Mouse (Mus musculus) left cerebral cortex, postnatal 4 days (tissue): ENCODE measurements at regions not wholly inside any gene's neighbourhood (a gene's known extent, or its start where the extent isn't known, plus 50 kb on each side); places are given as distances from the start of the nearest gene placed in this dataset.
A peak's percentile ranks its signal among the peaks of the same experiment; 100 is the strongest.

ENCODE experiments used
- DNase-seq: peaks from one replicate; pipeline ENCODE4 v3.0.0-alpha.2; 2022
- intact Hi-C: fragments of 180-260 bp; cut with DNase I; formaldehyde crosslinking; loops from one replicate; pipeline ENCODE4 v1.15.1; 2025

DNA sequence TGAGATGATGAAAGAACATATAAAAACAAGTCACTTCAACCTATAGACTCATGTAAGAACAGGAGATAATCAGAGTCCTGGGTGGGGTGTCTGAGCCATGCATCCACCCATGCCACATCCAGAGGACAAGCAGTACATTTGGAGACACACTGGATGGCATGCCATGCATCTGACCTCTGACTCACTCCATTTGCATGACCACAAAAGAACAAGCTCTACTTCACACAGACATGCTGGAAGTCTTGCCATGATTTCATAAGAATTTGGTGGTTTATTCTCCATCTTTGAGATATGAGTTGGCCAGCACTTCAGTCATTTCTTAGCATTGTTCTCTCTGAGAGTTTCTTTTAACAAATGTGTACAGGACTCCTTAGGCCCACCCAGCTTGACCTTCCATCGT, 329.5 kb downstream of the Nr2f2 start:
- intact Hi-C loops: no loop called here
- DNase-seq: no peak

DNA sequence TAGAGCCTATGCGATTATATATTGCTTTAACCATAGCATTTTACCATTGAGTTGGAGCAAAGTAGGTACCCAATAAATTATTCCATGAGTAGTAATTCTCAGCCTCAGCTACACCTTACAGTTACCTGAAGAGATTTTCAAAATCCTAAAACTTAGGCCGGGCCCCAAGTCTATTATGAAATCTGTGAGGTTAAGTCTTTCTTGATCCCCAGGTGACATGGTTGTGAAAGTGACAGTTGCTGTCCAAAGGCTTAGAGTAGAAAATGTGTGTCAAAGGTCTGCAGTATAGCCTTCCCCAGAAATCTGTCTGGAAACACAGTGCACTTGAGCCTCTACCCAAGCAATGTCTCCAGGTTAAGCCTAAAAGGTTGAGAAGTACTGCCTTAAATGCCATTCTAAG, 333.7 kb downstream of the Nr2f2 start:
- DNase-seq: no peak
- intact Hi-C loops: no loop called here

DNA sequence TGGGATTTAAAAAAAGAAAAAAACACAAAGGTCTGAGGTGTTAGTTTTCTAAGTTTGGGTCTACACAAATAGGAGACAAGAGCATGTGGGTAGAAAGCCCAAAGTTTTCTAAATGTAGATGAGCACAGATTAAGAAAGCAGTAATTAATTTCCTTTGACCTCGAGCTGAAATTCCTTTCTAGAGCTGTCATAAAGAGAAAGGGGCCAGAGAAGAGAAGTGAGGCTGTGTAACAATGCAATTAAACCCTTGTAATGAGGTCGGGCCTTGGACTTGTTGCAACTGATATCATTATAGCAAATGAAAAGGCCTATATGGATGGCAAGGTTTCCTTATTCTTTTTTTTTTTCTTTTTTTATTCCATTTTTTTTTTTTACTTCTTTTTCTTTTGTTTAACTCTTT, 337.2 kb downstream of the Nr2f2 start:
- intact Hi-C loops: no loop called here

DNA sequence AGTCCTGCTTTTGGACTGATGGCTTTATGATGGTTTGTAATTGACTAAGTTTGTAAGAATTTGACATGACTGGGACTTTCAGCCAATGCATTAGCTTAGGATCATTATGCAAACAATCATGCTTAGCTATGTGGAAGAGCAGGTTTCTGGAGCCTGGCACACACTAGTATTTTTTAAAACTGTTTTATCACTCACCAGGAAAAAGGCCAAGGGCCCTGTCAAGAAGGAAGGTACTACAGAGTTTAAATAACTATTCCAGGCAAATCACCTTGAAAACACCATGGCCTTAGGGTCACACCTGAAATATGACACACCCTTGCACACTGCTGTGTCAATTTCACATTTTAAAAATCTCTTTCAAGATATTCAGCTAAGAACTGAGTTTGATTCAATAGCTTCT, 341.0 kb downstream of the Nr2f2 start:
- intact Hi-C loops: no loop called here
- no peak for DNase-seq

More for the DNA sequence above, 337.2 kb downstream of the Nr2f2 start:
- DNase-seq: no peak

DNA sequence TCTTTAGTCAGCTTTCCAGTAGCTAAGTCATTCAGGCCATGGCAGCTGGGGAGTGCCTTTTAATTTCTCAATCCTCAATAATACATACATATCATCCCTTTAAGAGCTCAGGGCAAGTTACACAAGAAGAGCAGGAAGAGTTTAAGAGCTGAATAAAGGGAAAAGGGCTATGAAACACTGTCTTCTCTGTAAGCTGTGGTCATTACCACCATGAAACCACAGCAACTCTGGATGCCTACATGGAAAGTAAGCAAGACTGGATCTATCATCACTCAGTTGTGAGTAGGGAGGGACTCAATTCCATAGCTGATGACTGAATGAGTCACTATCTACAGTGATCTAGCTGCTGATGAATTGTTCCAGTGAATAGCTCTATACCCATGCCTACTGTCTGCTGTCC, 349.9 kb downstream of the Nr2f2 start:
- intact Hi-C loops: no loop called here
- no peak for DNase-seq

DNA sequence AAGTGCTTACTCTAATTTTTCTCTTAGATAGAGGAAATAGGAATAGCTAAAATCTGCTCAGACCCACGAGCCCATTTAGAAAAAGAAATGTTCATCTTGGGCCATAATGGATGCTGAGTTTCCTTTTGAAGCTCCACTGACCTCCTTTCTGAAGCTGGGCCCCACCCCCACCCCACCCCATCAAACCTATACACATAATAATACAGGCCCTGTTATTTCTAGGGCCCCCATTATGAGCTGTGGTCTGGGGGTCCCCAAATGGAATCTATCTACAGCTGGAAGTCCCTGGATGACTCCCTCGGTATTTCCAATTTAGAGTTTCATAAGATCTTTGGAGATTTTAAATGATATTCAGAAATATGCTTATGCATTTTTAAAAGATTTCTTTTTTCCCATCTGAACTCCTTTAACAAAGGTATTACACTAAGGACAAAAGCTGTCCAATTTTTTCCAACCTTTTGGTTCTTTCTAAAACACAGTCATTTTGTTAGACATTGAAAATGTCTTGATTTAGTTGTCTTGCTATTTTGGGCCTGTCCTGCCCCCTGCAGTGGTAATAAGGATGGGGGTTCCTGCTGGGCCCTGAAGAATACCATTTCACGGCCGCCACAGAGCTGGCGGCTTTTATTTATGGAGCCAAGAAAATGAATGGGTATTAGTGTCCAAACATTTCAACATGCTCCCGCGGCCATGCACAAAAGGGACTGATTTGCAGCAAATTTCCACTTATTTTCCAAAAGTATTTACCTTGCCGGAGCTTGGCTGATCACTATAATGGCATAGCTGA, 363.1 kb downstream of the Nr2f2 start:
- intact Hi-C loops: no loop called here

DNA sequence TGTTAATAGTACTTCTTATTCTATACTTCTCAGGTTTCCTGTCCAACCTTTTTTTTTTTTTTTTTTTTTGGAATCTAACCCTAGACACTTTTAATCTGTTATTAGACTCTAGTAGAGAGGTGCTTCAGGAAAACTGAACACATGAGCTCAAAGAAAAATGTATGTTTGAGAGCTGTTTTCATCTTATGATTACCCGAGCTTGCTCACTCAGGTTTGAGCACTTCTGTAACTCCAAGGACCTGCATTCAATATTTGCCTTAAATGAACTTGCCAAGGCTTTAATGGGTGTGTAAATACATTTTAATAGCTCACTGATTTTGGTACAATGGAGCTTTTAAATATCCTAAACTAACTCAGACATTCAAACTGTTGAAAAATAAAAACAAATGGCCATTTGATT, 367.8 kb downstream of the Nr2f2 start:
- intact Hi-C loops: loop anchor here (10.0 kb wide), 1 partner anchor 166 kb away; no protein-coding TSS in a partner anchor
- DNase-seq: no peak

More for the DNA sequence above, 363.1 kb downstream of the Nr2f2 start:
- peak; percentile 14 for DNase-seq

DNA sequence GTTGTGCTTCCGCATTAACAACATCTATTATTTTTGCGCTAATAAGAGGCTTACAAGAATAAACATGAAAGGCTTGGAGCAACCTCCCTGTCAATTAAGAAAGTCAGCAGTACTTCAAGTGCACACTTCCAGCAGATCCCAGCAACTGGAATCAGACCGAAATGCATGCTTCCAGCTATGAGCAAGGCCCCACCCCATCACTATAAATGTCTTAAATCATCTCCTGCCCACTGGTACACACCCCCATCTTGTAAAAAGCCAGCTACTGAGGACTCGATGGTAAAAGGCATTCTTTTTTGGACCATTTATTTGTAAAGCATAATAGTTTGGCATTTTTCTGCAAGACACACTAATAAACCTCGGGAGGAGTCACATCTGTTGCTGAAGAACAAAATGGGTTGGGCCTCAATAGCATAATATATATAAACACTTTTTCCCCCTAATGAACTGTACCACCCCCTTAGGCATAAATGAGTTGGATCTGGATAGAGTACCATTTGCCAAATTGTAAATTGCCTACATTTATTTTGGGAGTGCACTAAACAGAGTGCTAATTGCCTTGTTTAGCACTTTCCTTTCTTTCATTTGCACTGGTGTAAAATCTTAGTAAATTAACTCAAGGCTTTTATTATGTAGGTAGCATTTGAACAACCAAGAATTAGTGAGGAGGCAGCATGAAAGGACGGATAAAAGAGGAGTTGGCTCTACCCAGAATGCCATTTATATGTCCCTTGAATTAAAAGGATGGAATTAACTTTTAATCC, 371.8 kb downstream of the Nr2f2 start:
- intact Hi-C loops: loop anchor here (5.0 to 10.0 kb wide), 2 partner anchors 170 to 338 kb away; no protein-coding TSS in a partner anchor
- no peak for DNase-seq

DNA sequence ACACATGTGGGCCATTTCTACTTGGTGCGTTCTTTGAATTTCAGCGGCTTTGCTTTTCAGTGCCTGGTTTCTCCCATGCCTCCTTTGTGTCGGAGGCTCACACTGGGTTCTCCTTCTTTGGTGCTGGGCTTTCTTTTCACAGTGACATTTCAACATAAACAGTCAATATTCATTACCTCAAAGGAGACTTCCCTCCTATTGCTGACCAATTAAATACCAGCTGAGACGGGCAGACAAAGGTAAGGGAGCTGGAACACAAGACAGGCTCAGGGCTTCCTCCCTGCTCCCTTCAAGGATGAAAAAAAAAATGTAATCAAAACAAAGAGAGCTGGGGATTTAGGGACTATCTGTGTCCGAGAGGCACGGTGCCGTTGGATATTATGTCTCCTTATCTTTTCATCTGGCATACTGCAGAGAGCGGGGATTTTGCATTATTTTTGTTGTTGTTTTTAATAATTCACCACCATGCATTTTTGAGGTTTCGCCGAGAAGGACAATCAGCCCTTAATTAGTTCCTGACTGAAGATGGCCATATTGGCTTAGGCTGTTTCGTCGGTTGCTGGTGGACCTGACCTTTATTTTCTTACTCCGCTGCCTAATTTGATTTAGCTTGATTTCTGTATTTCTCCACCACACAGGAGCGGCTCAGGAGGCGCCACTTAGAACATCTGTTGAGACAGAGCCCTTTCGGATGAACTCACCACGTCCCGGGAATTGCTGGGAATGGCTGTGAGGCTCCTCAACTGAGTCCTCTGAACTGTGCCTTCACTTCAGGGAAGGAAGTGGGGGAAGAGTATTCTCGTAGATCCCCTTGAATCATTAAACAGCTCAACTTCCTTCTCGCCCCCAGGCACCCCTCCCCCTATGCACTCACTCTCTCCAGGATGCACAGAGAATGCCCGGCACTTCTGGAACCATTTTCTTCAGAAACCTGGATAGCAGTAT, 373.9 kb downstream of the Nr2f2 start:
- no peak for DNase-seq
- intact Hi-C loops: loop anchor here (5.0 to 10.0 kb wide), 2 partner anchors 172 to 340 kb away; no protein-coding TSS in a partner anchor

DNA sequence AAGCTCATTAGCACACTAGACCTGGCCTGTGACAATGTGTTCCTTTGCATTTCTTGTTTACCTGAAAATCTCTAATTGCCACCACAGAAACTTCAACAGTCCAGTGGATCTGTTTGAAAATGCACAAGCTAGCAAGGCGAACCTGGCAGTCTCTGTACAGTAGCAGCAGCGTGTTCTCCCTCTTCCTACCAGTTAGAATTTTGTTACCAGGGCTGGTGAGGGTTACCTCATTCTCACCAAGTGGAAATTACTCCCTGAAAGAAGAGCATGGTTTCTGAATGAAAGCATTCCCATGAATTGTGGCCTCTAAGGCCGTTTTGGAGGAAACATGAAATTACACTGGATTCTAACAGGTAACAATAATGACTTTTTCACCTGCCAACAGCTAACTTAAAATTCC, 374.6 kb downstream of the Nr2f2 start:
- DNase-seq: no peak
- intact Hi-C loops: loop anchor here (5.0 to 10.0 kb wide), 2 partner anchors 173 to 340 kb away; no protein-coding TSS in a partner anchor

DNA sequence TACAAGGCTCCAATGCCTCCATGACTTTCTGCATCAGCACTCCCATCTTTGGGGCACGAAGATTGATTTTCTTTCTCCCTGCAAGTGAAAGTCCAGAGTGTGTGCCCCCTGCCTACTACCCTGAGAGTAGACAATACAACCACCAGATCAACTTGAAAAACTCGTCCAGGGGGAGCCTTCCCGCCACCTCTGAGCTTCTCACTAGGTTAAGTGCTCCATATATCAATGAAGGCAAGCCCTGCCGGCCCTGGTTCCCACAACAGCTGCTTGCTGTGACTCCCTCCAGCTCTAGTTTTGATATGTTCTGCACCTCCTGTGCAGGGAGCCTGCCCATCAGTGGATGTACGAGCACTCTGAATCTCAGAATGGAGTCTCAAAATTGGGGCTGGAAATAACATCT, 377.8 kb downstream of the Nr2f2 start:
- intact Hi-C loops: no loop called here
- DNase-seq: peak; percentile 2

DNA sequence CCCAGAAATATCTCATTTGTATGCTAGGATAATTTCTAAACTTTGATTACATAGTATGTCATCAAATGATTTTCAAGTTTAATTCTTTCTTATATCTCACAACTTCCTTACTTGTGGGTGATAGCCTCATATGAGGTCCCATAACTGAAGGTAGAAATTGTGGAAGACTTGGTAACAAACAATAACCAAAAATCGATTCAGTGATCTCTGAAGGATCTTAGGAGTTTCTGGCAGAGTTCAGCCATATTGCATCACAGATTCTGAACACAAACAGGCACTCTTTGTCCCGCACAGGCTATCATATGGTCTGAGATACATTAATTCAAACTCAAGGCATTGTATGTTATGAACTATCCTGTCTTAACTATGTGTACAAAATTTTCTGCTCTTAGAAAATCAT, 385.2 kb downstream of the Nr2f2 start:
- DNase-seq: no peak
- intact Hi-C loops: no loop called here

DNA sequence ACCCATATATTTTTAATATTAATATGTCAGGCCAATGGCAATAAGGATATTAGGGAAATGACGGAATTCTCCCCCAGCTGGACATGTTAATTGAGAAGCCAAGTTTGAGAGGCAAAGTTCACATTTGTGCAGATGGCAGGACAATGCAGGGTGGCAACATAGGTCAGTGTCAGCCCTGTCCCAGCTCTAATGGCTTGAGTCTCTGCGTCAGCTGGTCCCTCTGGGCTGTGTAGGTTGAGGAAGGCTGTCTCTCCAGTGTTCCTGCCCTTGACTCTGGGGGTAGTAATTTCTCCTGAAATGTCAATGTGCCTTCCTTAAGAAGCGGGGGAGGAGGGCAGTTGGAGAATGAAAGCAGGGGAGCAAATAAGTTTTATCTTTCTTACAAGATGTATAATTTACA, 390.2 kb downstream of the Nr2f2 start:
- no peak for DNase-seq
- intact Hi-C loops: no loop called here

DNA sequence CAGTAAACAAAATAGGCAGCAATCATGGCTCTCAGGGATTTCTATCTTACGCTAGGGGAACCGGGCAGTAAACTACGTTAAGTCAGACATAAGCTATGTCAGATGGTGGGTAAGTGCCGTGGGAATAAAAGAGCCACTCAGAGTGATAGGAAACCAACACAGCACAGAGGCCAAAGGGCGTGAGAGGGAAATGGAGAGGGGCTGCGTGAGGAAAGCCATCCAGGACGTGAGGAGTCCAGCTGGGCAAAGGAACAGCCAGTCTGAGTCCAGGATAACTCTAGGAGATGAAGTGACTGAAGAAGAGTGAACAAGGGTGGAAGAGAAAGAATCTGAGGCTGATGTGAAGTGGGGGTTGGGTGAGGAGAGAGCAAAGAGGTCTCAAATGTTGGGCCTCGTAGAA, 402.5 kb downstream of the Nr2f2 start:
- intact Hi-C loops: no loop called here
- no peak for DNase-seq

DNA sequence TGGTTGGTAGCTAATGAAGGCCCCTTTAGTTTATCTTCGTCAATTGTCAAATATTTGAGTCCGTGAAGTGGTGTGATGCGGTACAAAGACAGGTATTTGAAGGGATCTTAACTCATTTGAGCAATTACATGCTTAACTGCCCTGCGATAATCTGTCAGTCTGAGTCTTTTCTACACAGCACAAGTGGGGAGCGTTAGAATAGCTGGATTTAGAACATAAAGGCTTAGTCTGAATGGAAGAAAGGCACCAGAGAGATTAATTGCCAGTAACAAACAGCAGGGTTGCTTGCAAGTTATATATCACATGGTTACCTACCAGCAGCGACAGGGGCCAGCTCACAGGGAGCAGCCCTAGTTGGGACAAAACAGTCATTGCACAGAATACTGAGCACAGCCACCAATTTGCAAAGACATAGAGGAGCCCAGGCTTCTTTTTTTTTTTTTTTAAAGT, 416.3 kb downstream of the Nr2f2 start:
- intact Hi-C loops: no loop called here

DNA sequence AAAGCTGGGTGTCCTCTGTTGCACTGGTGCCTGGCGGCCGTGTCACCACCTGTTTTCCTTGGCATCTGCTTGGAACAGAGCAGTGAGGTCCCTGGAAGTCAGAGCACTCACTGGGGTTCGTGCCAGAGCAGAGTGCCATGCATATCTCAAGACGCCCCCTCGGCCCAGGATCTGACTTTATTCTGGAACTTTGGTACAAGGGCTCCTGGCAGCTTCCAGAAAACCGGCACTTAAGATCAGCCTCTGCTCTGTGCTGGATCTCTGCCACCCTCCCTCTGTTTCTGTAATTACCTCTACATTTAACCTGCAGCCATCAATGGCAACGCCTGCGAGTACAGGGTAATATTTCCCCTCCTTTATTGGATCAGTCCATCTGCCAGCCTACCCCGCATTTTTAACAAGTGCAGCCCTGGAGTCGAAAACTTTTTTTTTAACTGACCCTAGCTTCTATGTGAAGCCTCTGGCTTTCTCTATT, 416.9 kb downstream of the Nr2f2 start:
- DNase-seq: peak; percentile 68
- intact Hi-C loops: no loop called here

More for the DNA sequence above, 416.3 kb downstream of the Nr2f2 start:
- DNase-seq: no peak

DNA sequence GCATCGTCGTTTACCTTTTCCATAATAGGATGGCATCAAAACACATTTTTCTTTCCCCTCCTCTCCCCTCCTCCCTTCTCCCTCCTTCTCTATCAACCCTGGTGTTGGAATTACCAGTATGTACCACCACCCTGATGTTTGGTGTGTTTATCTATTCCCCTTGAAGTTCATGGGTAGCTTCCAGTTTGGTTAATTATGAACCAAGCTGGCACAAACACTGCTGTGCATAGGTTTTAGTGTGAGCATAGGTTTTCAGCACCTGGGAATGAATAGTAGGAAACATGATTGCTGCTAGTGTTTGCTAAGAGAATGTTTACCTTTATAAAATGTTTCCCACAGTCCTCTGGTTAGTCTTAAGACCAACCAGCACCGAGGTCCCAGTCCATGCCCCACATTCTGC, 420.1 kb downstream of the Nr2f2 start:
- intact Hi-C loops: no loop called here
- DNase-seq: no peak

DNA sequence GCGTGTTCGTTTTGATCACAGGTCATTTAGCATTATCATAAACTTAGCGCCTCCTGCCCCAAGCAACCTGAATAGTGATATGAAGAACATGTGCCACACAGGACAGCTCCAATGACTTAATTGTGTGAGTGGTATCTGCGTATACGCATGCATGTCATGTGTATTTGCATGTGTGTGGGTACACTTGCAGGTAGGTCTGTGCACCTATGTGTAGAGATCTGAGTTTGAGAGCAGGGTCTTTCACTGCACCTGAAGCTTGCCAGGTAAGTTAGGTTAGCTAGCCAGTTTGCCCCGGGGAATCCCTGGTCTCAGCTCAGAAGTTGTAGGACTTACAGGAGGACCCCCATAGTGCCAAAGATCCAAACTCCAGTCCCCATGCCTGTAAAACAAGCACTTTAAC, 424.7 kb downstream of the Nr2f2 start:
- intact Hi-C loops: no loop called here
- no peak for DNase-seq

DNA sequence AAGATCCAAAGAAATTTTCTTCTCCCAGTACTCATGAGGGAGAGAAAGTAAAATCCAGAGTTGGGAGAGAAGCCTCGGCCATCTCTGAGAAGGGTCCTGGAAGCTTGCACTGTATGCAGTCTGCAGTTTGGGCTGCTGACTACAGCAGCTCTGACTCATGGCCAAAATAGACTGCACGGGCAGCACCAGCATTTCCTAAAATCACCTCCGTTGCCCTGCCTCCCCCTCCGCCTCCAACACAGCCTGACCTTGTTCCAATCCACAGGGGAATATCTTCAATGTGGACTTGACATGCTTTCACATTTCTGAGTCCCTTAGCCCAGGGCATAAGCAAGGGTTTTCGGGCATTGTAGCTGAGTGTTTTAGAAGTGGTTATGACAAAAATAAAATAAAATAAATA, 441.3 kb downstream of the Nr2f2 start:
- intact Hi-C loops: no loop called here

DNA sequence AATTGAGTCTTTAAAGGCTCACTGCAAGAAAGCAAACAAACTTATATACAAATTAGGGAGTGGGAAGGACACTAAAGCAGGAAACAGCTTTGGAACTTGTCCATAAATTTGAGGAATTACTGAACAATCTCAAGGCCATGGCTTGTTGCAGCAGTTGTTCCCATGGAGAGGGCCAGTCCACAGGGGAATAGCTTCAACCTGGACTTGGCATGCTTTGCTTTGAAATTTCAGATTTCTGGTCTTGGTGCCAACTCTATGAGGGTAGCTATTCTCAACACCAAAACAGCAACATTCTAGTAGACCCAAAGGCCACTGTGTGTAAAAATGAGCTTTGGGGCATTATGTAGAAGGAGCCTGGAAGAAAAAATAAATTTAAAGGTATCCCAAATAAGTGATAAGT, 442.0 kb downstream of the Nr2f2 start:
- DNase-seq: no peak
- intact Hi-C loops: no loop called here

More for the DNA sequence above, 441.3 kb downstream of the Nr2f2 start:
- no peak for DNase-seq

DNA sequence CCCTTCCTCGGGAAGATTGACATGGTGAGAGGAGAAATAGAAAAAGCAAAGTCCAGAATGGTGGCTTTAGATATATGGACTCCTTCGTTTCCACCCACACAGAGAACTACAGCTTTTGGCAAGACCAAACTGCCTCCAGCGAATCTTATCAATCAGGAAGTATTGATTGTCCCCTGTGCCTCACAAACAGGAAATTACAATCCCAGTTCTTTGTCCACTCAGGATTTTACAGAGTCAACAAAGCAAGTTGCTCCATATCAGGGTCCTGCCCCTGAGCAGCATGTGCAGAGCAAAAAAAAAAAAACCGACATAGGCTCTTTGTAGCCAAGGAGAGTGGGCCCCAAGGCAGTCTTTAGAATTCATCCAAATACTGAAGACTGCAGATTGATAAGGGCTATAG, 454.8 kb downstream of the Nr2f2 start:
- intact Hi-C loops: no loop called here
- DNase-seq: no peak
